Mouse (Mus musculus): Measurements from ENCODE around the gene Ube2e1. TPM values are rescaled to one million over a fixed set of nuclear protein-coding genes. Genes with fewer than 3 reads are reported as not detected.
"Not testable (repeated sequence)": the region's sequence is repeated elsewhere in the genome, so short reads cannot be mapped to it uniquely, and the experiment has no call there.

The Ube2e1 gene
- total RNA-seq, 2 experiments from 2014 or later, result 107 to 113 TPM

- DNase-seq (ENCODE audit: low spot score in 2 of 2), result peak; percentile 41 to 51
These were observed 4.5 kb downstream of the Ube2e1 start for GRCm38 (mm10) chr14:18326968-18327672.

GRCm38 (mm10) chr14:18317457-18318411 is 13.9 kb downstream of the Ube2e1 start:
- no peak for DNase-seq (ENCODE audit: low spot score in 2 of 2)

GRCm38 (mm10) chr14:18304165-18304564 is 27.5 kb downstream of the Ube2e1 start:
- DNase-seq (ENCODE audit: low spot score in 2 of 2), result no peak

GRCm38 (mm10) chr14:18303262-18303661 is 28.4 kb downstream of the Ube2e1 start:
- peak; percentile 64 to 65 for DNase-seq (ENCODE audit: low spot score in 2 of 2)

- DNase-seq (ENCODE audit: low spot score in 2 of 2), result no peak
These were observed 28.9 kb downstream of the Ube2e1 start for GRCm38 (mm10) chr14:18302750-18303149.

GRCm38 (mm10) chr14:18301591-18301990 is 30.1 kb downstream of the Ube2e1 start:
- no peak for DNase-seq (ENCODE audit: low spot score in 2 of 2)

- no peak for DNase-seq (ENCODE audit: low spot score in 2 of 2)
These were observed 31.0 kb downstream of the Ube2e1 start for GRCm38 (mm10) chr14:18300676-18301075.

GRCm38 (mm10) chr14:18298874-18299273 is 32.8 kb downstream of the Ube2e1 start:
- DNase-seq (ENCODE audit: low spot score in 2 of 2), result no peak

- DNase-seq (ENCODE audit: low spot score in 2 of 2), result no peak
These were observed 34.2 kb downstream of the Ube2e1 start for GRCm38 (mm10) chr14:18297441-18297840.

- DNase-seq (ENCODE audit: low spot score in 2 of 2), result no peak
These were observed 39.1 kb downstream of the Ube2e1 start for GRCm38 (mm10) chr14:18292578-18292977.

- no peak for DNase-seq (ENCODE audit: low spot score in 2 of 2)
These were observed 39.5 kb downstream of the Ube2e1 start for GRCm38 (mm10) chr14:18292111-18292510.

- no peak for DNase-seq (ENCODE audit: low spot score in 2 of 2)
These were observed 44.3 kb downstream of the Ube2e1 start for GRCm38 (mm10) chr14:18287391-18287790.

GRCm38 (mm10) chr14:18286441-18286840 is 45.2 kb downstream of the Ube2e1 start:
- no peak for DNase-seq (ENCODE audit: low spot score in 2 of 2)

GRCm38 (mm10) chr14:18285476-18285875 is 46.2 kb downstream of the Ube2e1 start:
- no peak for DNase-seq (ENCODE audit: low spot score in 2 of 2)

- DNase-seq (ENCODE audit: low spot score in 2 of 2), result no peak
These were observed 47.1 kb downstream of the Ube2e1 start for GRCm38 (mm10) chr14:18284581-18284980.

- DNase-seq (ENCODE audit: low spot score in 2 of 2), result no peak
These were observed 51.3 kb downstream of the Ube2e1 start for GRCm38 (mm10) chr14:18280375-18280774.

- DNase-seq (ENCODE audit: low spot score in 2 of 2), result peak in 1 of 2 experiments; percentile 6
These were observed 57.1 kb downstream of the Ube2e1 start for GRCm38 (mm10) chr14:18274526-18274925.

GRCm38 (mm10) chr14:18271666-18272065 is 60.0 kb downstream of the Ube2e1 start:
- DNase-seq (ENCODE audit: low spot score in 2 of 2), result peak in 1 of 2 experiments; percentile 10

GRCm38 (mm10) chr14:18270529-18271441 is 60.9 kb downstream of the Ube2e1 start, which contains the start of the genes Nkiras1 and Rpl15:
Nkiras1 (plus strand) TSS chr14:18271136.
Rpl15 (minus strand) TSS chr14:18271391.
- DNase-seq (ENCODE audit: low spot score in 2 of 2), result peak; percentile 96 to 98

- DNase-seq (ENCODE audit: low spot score in 2 of 2), result not testable (repeated sequence)
These were observed 61.6 kb downstream of the Ube2e1 start for GRCm38 (mm10) chr14:18269947-18270528.
